Mouse (Mus musculus) ES-Bruce4 (cell line): ENCODE measurements around the gene Mob1a.

Source experiments
- CTCF ChIP-seq: IDR thresholded peaks from one replicate; pipeline ENCODE4 v1.8.1; 2011; ENCODE audit warnings: low read depth, low read length
- EP300 ChIP-seq: IDR thresholded peaks from 2 replicates; pipeline ENCODE4 v1.6.1; 2011; ENCODE audit warnings: low read depth, low read length; ENCODE audit not compliant: insufficient read depth
- POLR2A ChIP-seq: IDR thresholded peaks from one replicate; pipeline ENCODE4 v1.8.1; 2011; ENCODE audit warnings: low read length; ENCODE audit not compliant: insufficient read depth

- TF ChIP-seq CTCF (no peak), POLR2A (no peak), EP300 (no peak)
These were observed 9.8 kb upstream of the Mob1a start for GRCm38 (mm10) chr6:83316022-83316421.
